In the genomic region with DNA sequence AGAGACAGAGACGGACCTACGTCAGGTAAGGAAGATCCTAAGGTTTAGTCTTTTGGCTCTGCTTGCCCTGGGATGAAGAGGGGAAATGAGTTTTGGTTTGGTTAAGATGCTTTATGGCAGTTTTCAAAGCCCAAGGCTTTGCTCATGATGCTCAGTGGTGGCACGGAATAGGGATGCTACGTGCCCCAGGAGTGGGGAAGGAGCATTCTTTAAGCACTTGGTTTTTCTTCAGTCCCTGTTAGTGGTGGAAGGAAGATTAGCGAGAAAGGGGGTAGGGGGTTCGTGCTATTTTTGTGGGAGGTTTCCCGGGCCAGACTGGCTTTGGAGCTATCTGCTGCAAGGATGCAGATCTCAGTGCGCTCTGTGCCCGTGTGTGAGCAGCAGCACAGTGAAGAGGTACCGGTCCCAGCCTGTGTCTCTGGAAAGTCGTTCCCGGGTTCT, we compare ENCODE assay signal across 8 mouse cellular contexts. TPM values are rescaled to one million over a fixed set of nuclear protein-coding genes. Genes with fewer than 3 reads are reported as not detected.
DNase-seq lines count a peak whose midpoint lies in the region; ATAC-seq and TF ChIP-seq lines count a peak whose summit lies in the region.

No protein-coding gene starts in this region.

- peak overlapping the region; percentile 73; the same call in 1 of the 2 replicates for H3K9ac ChIP-seq in ES-E14 (ENCODE audit: insufficient read depth, low read depth, low read length, poor library complexity, severe bottlenecking)
- H3K9ac ChIP-seq in midbrain, postnatal 0 days (replicated peaks; ENCODE audit: low read length, poor library complexity, severe bottlenecking): peak overlapping the region; percentile 56

- H3K4me1 ChIP-seq in ES-E14 (ENCODE audit: control insufficient read depth in 2 of 2, insufficient read depth in 2 of 2, low read length in 2 of 2, poor library complexity in 1 of 2): peaks cover 0 to 3% of the 10 kb centered on the region in 2 experiments; a peak in 1 of 4 replicates
- peaks cover 6% of the 10 kb centered on the region; the same call in 1 of the 2 replicates for H3K4me1 ChIP-seq in midbrain, postnatal 0 days (ENCODE audit: insufficient read depth, low read length)

- H3K36me3 ChIP-seq in ES-E14 (ENCODE audit: control insufficient read depth, insufficient read depth, low read length, poor library complexity, severe bottlenecking): no peaks in the 10 kb centered on the region
- no peaks in the 10 kb centered on the region for H3K36me3 ChIP-seq in midbrain, postnatal 0 days (ENCODE audit: insufficient read depth, low read length)

- intact Hi-C loops in heart, postnatal 36 days (cut with DNase I): loop anchor here (5.0 to 10.0 kb wide), 6 partner anchors 127 to 1170 kb away; partner anchors contain the start of gene Rab3gap2
- intact Hi-C loops in left cerebral cortex, postnatal 36 days (cut with DNase I): no loop called here

- DNase-seq in layer of hippocampus, adult 2 months (ENCODE audit: low spot score in 2 of 2): no peak
- DNase-seq in layer of hippocampus, adult 18-20 months (ENCODE audit: low spot score in 2 of 2): no peak
- DNase-seq in ES-E14 (ENCODE audit: low read depth, low spot score): no peak
- DNase-seq in cerebellum, postnatal 25 days: peak; percentile 61 to 63
- peak; percentile 30 to 44 for DNase-seq in heart, postnatal 36 days
- peak; percentile 16 to 26 for DNase-seq in left cerebral cortex, postnatal 36 days (ENCODE audit: low spot score in 2 of 2)
- peak; percentile 34 for DNase-seq in midbrain, postnatal 0 days (ENCODE audit: low spot score)
- no peak for DNase-seq in urinary bladder, postnatal 10 days (ENCODE audit: low spot score)

- no peaks in the 10 kb centered on the region for H3K9me3 ChIP-seq in ES-E14 (ENCODE audit: control insufficient read depth, insufficient read depth, low read depth, low read length)
- no peaks in the 10 kb centered on the region for H3K9me3 ChIP-seq in midbrain, postnatal 0 days (ENCODE audit: low read length)

- no peak for TF ChIP-seq CTCF in layer of hippocampus, adult 2 months (conservative IDR thresholded peaks at IDR 0.05)
- no peak for TF ChIP-seq CTCF in midbrain, postnatal 0 days (IDR thresholded peaks at IDR 0.05)

- H3K4me3 ChIP-seq in layer of hippocampus, adult 2 months: peak overlapping the region; percentile 85
- peak overlapping the region; percentile 62 for H3K4me3 ChIP-seq in ES-E14 (ENCODE audit: insufficient read depth in 1 of 2, low read depth in 1 of 2, low read length in 2 of 2, poor library complexity in 1 of 2, severe bottlenecking in 1 of 2)
- peak overlapping the region; percentile 58 for H3K4me3 ChIP-seq in midbrain, postnatal 0 days (ENCODE audit: low read depth, low read length)

- H3K27me3 ChIP-seq in midbrain, postnatal 0 days (ENCODE audit: insufficient read depth, low read length): no peaks in the 10 kb centered on the region

- in situ Hi-C loops in ES-E14 (cut with MboI; ENCODE audit: low sequenced_read_pairs in 2 of 2, unreplicated experiment in 2 of 2): no loop called here

- peak overlapping the region; percentile 69; the same call in 1 of the 2 replicates for H3K27ac ChIP-seq in layer of hippocampus, adult 2 months
- H3K27ac ChIP-seq in ES-E14 (ENCODE audit: insufficient read depth, low read depth, low read length, poor library complexity, severe bottlenecking): no peak overlapping the region
- 0 out of 2 replicates have a peak overlapping the region, but pooled peaks have one; percentile 9 for H3K27ac ChIP-seq in midbrain, postnatal 0 days (ENCODE audit: low read depth, low read length)

- no peak for ATAC-seq in midbrain, postnatal 0 days (ENCODE audit: low FRiP score)

- peak overlapping the region; percentile 91 for H3K4me2 ChIP-seq in midbrain, postnatal 0 days (ENCODE audit: low read depth, low read length, poor library complexity, severe bottlenecking)

- WGBS in midbrain, postnatal 0 days: 0% methylated on average over 12 of the region's 12 CpGs

TF ChIP-seq in ES-E14, 5 proteins besides CTCF, POLR2A, EP300 and RAD21:
- TF ChIP-seq ZC3H11A (IDR thresholded peaks at IDR 0.05; ENCODE audit: borderline replicate concordance, low read depth, low read length) (no peak), HCFC1 (IDR thresholded peaks at IDR 0.05; ENCODE audit: borderline replicate concordance, insufficient read depth, low read length) (no peak), CHD2 (IDR thresholded peaks at IDR 0.05; ENCODE audit: low read depth, low read length) (no peak), ZNF384 (IDR thresholded peaks at IDR 0.05; ENCODE audit: low read depth, low read length) (no peak), MAFK (IDR thresholded peaks at IDR 0.05; ENCODE audit: insufficient read depth, low read depth, low read length) (no peak)

RNA-seq across cellular contexts. Expression of gene 1700056E22Rik, which starts 0.7 kb away (rescaled TPM):
- not detected for total RNA-seq in layer of hippocampus, adult 2 months (2021)
- not detected for total RNA-seq in layer of hippocampus, adult 18-20 months (2021)
- 0.90 and 1.1 TPM in 2 replicates for total RNA-seq in ES-E14 (2012; rRNA removed)
- total RNA-seq in heart, postnatal 36 days (2021): 1 to 10 TPM; 1.0 to 1.2 TPM
- total RNA-seq in left cerebral cortex, postnatal 36 days (2021): under 1 TPM in 1 of 2 experiments, not detected in 1; 0.32 TPM
- 1.1 and 1.6 TPM in 2 replicates for total RNA-seq in midbrain, postnatal 0 days (2014; rRNA removed)
- polyA plus RNA-seq in midbrain, postnatal 0 days (2015; fragmentation: Nextera tagmentation; extraction: Ambion mirVana): 1.2 and 1.4 TPM in 2 replicates

RNA-seq across cellular contexts. Expression of gene Dusp10, which starts 21.7 kb away (rescaled TPM):
- total RNA-seq in layer of hippocampus, adult 2 months (2021): 1 to 10 TPM; 4.9 to 5.3 TPM
- total RNA-seq in layer of hippocampus, adult 18-20 months (2021): 1 to 10 TPM; 4.6 to 5.2 TPM
- total RNA-seq in ES-E14 (2012; rRNA removed): 2.1 and 5.4 TPM in 2 replicates
- 1 to 10 TPM; 4.6 to 9.2 TPM for total RNA-seq in heart, postnatal 36 days (2021)
- 1 to 10 TPM; 6.0 to 7.1 TPM for total RNA-seq in left cerebral cortex, postnatal 36 days (2021)
- 10.5 and 11.4 TPM in 2 replicates for total RNA-seq in midbrain, postnatal 0 days (2014; rRNA removed)
- 4.5 and 6.0 TPM in 2 replicates for polyA plus RNA-seq in midbrain, postnatal 0 days (2015; fragmentation: Nextera tagmentation; extraction: Ambion mirVana)

Comparison
In these comparisons a context has a peak if more than half of its experiments do, and no peak if none do; other contexts are left out.
1. DNase-seq: peak in cerebellum, postnatal 25 days (2 of 2), heart, postnatal 36 days (2 of 2), left cerebral cortex, postnatal 36 days (2 of 2) and midbrain, postnatal 0 days (single experiment); none in layer of hippocampus, adult 2 months (0 of 2), layer of hippocampus, adult 18-20 months (0 of 2), ES-E14 (single experiment) and urinary bladder, postnatal 10 days (single experiment).
2. Peak in every context shown above with its lines, with median percentiles within 50 percentile points of each other: H3K4me3 ChIP-seq.